Mouse (Mus musculus) G1E (cell line): ENCODE results near the gene Ltbr.

Experiments used
- CTCF ChIP-seq: IDR thresholded peaks from 2 replicates; pipeline ENCODE4 v1.5.1; 2012; ENCODE audit warnings: low read depth, low read length, inconsistent platforms, mixed read lengths
- GATA1 ChIP-seq: IDR thresholded peaks from 2 replicates; pipeline ENCODE4 v1.6.1; 2012; ENCODE audit warnings: borderline replicate concordance, low read length, inconsistent platforms, mixed read lengths
- POLR2AphosphoS5 ChIP-seq: IDR thresholded peaks from 2 replicates; pipeline ENCODE4 v1.6.1; 2012; ENCODE audit warnings: low read depth, low read length, inconsistent platforms; ENCODE audit not compliant: insufficient replicate concordance
- TAL1 ChIP-seq: conservative IDR thresholded peaks from 2 replicates; pipeline ENCODE4 v1.6.1; 2012; ENCODE audit warnings: low read depth, low read length, inconsistent platforms, mixed read lengths

DNA sequence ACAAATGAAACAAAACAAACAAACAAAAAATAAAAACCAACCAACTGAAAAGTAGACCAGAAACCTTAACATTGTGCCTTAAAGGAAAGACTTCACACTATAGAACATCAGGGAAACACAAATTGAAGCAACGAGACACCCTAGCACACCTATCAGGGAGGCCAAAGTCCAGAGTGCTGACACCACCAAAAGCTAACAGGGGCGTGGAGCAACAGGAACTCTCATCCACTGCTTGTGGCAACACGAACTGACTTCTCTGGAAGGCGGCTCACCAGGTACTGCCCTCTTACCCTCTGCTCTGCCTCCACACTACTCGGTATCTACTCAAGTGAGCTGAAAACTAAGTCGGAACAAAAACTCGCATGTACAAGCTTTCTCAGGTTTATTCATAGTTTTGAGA lies 21.4 kb downstream of the Ltbr start:
- TF ChIP-seq CTCF (no peak), GATA1 (no peak), POLR2AphosphoS5 (no peak), TAL1 (no peak)
